Mouse (Mus musculus) embryonic facial prominence, embryonic 14.5 days (tissue): ENCODE data around the gene Cyp4x1. TPM values are rescaled to one million over a fixed set of nuclear protein-coding genes. Genes with fewer than 3 reads are reported as not detected.

Experiments
- ATAC-seq: fragments of 200-750 bp; cut with Nextera tagmentation; 2 replicates; pipeline ENCODE4 v1.8.0; 2017; ENCODE audit warnings: low read depth, moderate number of reproducible peaks, moderate TSS enrichment
- DNase-seq: peaks from one replicate; pipeline ENCODE4 v3.0.0-alpha.2; 2015; ENCODE audit warnings: low spot score
- H3K27ac ChIP-seq: fragments of 300-500 bp; sonication (generic); replicated peaks from 2 replicates; pipeline ENCODE4 v1.5.1; 2014; ENCODE audit warnings: low read depth, mild to moderate bottlenecking, low read length, moderate library complexity
- H3K27me3 ChIP-seq: fragments of 300-500 bp; sonication (generic); replicated peaks from 2 replicates; pipeline ENCODE4 v1.6.1; 2014; ENCODE audit warnings: low read length; ENCODE audit not compliant: control insufficient read depth, insufficient read depth
- H3K36me3 ChIP-seq: fragments of 300-500 bp; sonication (generic); 2 replicates; pipeline ENCODE4 v1.6.1; 2014; ENCODE audit warnings: low read length, mixed read lengths; ENCODE audit not compliant: control insufficient read depth, insufficient read depth
- H3K4me1 ChIP-seq: fragments of 300-500 bp; sonication (generic); 2 replicates; pipeline ENCODE4 v1.6.1; 2014; ENCODE audit warnings: antibody characterized with exemption, low read length; ENCODE audit not compliant: control insufficient read depth, insufficient read depth
- H3K4me2 ChIP-seq: fragments of 300-500 bp; sonication (generic); 2 replicates; pipeline ENCODE4 v1.6.1; 2014; ENCODE audit warnings: low read depth, mild to moderate bottlenecking, low read length, moderate library complexity, mixed read lengths
- H3K4me3 ChIP-seq: fragments of 300-500 bp; sonication (generic); 2 replicates; pipeline ENCODE4 v1.5.1; 2014; ENCODE audit warnings: low read depth, mild to moderate bottlenecking, low read length
- H3K9ac ChIP-seq: fragments of 300-500 bp; sonication (generic); 2 replicates; pipeline ENCODE4 v1.6.1; 2014; ENCODE audit warnings: low read depth, mild to moderate bottlenecking, low read length, moderate library complexity, mixed read lengths
- H3K9me3 ChIP-seq: fragments of 300-500 bp; sonication (generic); 2 replicates; pipeline ENCODE4 v1.6.1; 2016; ENCODE audit warnings: low read length; ENCODE audit not compliant: control insufficient read depth
- WGBS: fragments of 180-500 bp; shearing (Covaris S2); extraction: QIAGEN DNeasy Blood & Tissue Kit; methylation state at CpG from one replicate; pipeline ENCODE4 v1.1.7; 2014; 5-methylcytosine and 5-hydroxymethylcytosine counted together
- polyA plus RNA-seq: library from polyadenylated mRNA; unstranded; fragments of >200 nt; fragmentation: Nextera tagmentation; extraction: Ambion mirVana; gene quantifications from 2 replicates; pipeline ENCODE4 v1.2.1, GENCODE M21; 2014

The Cyp4x1 gene
- polyA plus RNA-seq, 1 experiment from 2014 or later, result 0.84 TPM

GRCm38 (mm10) chr4:115063518-115064239 lies 70.4 kb downstream of the Cyp4x1 start:
- Histone ChIP-seq H3K9ac (peak overlapping the region; percentile 51), H3K9me3 (no peaks in the 10 kb centered on the region), H3K27ac (no peak overlapping the region), H3K4me3 (peak overlapping the region; percentile 51), H3K4me2 (peak overlapping the region; percentile 96), H3K4me1 (peaks cover 8% of the 10 kb centered on the region; the same call in 1 of the 2 replicates), H3K27me3 (peaks cover 85% of the 10 kb centered on the region), H3K36me3 (no peaks in the 10 kb centered on the region)
- WGBS, result 1% methylated on average over 27 of the region's 31 CpGs
- DNase-seq, result no peak
- no peak; the same call in 1 of the 2 replicates for ATAC-seq

DNA sequence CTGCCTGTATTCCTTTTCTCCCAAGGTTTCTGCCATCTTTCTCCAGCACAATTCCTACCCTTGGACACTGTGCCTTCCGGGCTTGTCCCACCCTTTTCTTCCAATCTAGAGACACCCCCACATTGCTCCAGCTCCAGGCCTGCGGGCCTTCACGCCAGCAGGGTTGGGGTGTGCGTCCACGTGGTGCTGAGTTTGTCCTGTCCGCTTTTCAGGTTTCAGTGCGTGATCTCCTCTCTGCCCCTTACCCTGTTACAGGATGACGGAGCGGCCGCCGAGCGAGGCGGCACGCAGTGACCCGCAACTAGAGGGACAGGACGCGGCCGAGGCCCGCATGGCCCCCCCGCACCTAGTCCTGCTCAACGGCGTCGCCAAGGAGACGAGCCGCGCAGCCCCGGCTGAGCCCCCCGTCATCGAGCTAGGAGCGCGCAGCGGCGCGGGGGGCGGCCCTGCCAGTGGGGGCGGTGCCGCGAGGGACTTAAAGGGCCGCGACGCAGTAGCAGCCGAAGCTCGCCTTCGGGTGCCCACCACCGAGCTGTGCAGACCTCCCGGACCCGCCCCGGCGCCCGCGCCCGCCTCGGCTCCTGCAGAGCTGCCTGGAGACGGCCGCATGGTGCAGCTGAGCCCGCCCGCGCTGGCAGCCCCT lies 71.1 kb downstream of the Cyp4x1 start:
- Histone ChIP-seq H3K9ac (peak overlapping the region; percentile 51), H3K4me2 (peak overlapping the region; percentile 96), H3K4me1 (peaks cover 8% of the 10 kb centered on the region; the same call in 1 of the 2 replicates), H3K27ac (no peak overlapping the region), H3K27me3 (peaks cover 92% of the 10 kb centered on the region), H3K4me3 (peak overlapping the region; percentile 51), H3K36me3 (no peaks in the 10 kb centered on the region), H3K9me3 (no peaks in the 10 kb centered on the region)
- under 1% methylated on average over 27 of the region's 58 CpGs for WGBS
- ATAC-seq, result peak; percentile 86
- DNase-seq, result peak; percentile 69

DNA sequence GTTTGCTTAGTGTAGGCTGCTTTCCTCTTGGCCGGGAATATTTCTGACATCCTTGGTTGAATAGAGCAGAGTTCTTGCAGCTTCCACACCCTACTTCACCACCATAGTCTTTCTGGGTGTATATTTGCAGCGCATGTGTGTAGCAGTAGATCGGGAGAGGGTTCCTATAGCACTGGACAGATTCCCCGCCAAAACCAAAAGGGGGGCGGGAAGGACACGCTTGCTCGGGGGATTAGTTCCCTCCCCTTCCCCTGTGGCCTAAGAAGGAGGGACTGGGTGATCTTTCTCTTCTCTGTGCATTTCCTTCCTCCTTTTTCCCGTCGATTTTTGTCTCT lies 71.6 kb downstream of the Cyp4x1 start:
- H3K9me3 ChIP-seq, result no peaks in the 10 kb centered on the region

DNA sequence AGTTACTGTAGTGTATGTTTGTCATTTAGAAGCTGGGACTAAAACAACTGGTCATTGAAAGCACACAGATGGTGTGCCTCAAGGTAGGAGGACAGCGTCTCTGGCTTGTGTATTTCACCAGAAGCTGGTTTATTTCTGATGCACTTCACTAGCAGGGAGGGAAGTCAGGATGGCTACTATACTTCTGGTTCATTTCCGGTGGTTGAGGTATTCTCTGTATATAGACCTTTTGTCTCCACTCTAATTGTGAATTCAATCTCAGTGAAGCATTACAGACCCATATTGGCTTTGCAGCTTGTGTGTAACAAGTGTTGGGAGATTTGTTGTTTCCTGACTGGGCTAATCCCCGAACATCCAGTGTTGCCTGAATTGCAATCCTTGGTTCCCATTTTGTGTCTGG lies 73.3 kb downstream of the Cyp4x1 start:
- Histone ChIP-seq H3K4me3 (no peak overlapping the region), H3K9ac (no peak overlapping the region), H3K27me3 (peaks cover 98% of the 10 kb centered on the region), H3K27ac (no peak overlapping the region), H3K4me2 (no peak overlapping the region), H3K9me3 (no peaks in the 10 kb centered on the region), H3K36me3 (no peaks in the 10 kb centered on the region), H3K4me1 (peaks cover 12% of the 10 kb centered on the region)
- DNase-seq, result no peak
- no peak for ATAC-seq
- 16% methylated on average over 3 of the region's 3 CpGs for WGBS

More for the DNA sequence above, 71.6 kb downstream of the Cyp4x1 start:
- peak overlapping the region; percentile 51; the same call in 1 of the 2 replicates for H3K9ac ChIP-seq
- ATAC-seq (no peak), DNase-seq (no peak)
- H3K4me2 ChIP-seq, result peak overlapping the region; percentile 96
- WGBS, result 1% methylated on average over 9 of the region's 9 CpGs
- peaks cover 8% of the 10 kb centered on the region; the same call in 1 of the 2 replicates for H3K4me1 ChIP-seq
- no peaks in the 10 kb centered on the region for H3K36me3 ChIP-seq
- peaks cover 96% of the 10 kb centered on the region for H3K27me3 ChIP-seq
- H3K4me3 ChIP-seq, result peak overlapping the region; percentile 51
- no peak overlapping the region for H3K27ac ChIP-seq

DNA sequence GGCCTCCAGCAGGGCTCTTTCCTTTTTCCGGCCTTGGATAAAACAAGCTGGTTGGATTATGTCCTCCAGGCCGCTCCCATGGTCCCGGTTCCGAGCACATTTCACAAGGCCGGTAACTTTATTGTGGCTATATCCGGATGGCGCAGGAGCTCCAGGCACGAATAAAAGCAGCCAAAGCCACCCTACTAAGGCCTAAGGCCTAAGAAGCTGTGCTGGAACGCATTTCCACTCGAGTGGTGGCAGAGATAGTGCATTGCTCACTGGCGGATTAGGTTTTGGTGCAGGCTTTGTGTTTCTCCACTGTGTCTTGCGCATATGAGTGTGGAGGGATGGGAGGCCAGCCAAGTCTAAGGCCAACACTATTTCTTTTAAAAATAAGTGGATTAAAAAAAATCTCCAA lies 74.2 kb downstream of the Cyp4x1 start:
- H3K27me3 ChIP-seq, result peaks cover 98% of the 10 kb centered on the region
- H3K4me2 ChIP-seq, result peak overlapping the region; percentile 8
- H3K9ac ChIP-seq, result no peak overlapping the region
- peaks cover 12% of the 10 kb centered on the region for H3K4me1 ChIP-seq
- no peaks in the 10 kb centered on the region for H3K9me3 ChIP-seq
- WGBS, result 10% methylated on average over 12 of the region's 12 CpGs
- ATAC-seq (no peak), DNase-seq (no peak)
- no peak overlapping the region for H3K27ac ChIP-seq
- 0 out of 2 replicates have a peak overlapping the region, but pooled peaks have one; percentile 12 for H3K4me3 ChIP-seq
- H3K36me3 ChIP-seq, result no peaks in the 10 kb centered on the region

DNA sequence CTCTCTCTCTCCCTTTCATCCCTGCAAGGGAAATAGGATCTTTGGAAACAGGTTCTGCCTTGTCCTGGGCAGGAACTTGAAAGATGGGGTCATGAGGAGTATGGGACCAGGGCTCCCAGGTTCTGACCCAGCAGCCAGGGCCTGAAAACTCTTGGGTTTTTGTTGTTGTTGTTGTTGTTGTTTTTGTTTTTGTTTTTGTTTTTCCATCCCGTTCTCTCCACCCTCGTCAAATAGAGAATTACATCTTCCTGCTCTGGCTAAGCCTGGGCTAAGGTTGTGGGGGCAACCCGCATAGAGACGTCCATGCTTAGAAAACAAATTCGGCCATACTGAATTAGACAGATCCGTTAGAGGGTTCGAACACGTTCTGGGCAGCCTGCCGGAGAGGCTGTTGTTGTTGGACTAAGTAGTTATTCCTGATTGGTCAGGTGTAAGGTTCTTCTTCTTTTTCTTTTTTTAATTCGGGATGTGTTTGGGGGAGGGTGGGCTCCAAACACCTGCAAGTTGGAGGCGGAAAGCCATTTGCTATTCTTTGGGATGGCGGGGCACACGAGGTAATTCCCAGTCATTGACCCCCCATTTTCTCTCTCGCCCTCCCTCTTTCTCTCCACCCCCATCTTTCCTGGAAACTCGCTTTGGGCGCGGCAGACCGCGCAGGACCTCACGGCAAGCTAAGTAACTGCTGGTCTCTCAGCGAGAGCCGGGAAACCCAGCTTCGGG lies 75.0 kb downstream of the Cyp4x1 start:
- Histone ChIP-seq H3K4me2 (peak overlapping the region; percentile 20; the same call in 1 of the 2 replicates), H3K36me3 (no peaks in the 10 kb centered on the region), H3K9me3 (no peaks in the 10 kb centered on the region), H3K27me3 (peaks cover 98% of the 10 kb centered on the region), H3K27ac (no peak overlapping the region; the same call in 1 of the 2 replicates), H3K4me3 (peak overlapping the region; percentile 41), H3K4me1 (peaks cover 12% of the 10 kb centered on the region), H3K9ac (no peak overlapping the region)
- DNase-seq (no peak), ATAC-seq (no peak)
- WGBS, result 2% methylated on average over 23 of the region's 23 CpGs

GRCm38 (mm10) chr4:115058317-115058761 lies 75.7 kb downstream of the Cyp4x1 start:
- no peak overlapping the region for H3K27ac ChIP-seq
- ATAC-seq (no peak), DNase-seq (no peak)

DNA sequence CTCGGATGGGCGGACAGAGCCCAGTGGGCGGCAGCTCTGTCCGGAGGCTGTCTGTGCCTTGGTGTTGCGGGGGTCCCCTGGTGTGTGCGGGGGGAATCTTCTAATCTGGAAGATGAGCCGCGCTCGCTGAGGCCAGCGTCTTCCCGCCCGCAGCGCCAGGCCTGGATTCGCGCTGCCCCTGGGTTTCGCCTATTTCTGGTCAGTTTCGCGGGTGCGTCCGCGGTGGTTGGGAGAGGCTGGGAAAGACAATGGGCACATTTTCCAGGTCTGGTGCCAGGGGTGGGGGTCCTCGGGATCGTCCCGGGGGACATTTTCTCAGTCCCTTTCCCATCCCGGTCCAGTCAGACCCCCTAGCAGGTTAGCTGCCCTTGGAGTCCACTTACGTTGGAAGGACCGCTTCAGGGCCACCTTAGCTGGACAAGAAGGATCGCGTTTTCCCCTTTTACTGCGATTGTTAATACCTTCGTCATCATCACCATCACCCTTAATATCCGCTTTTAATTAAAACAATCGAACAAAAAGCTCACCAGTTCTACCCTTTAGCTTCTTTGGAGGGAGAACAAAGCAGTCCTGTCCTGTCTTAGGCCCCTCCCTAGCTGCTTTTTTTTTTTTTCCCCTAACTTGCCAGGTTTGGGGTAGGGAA lies 76.3 kb downstream of the Cyp4x1 start:
- Histone ChIP-seq H3K36me3 (no peaks in the 10 kb centered on the region), H3K27me3 (peaks cover 97% of the 10 kb centered on the region), H3K9me3 (no peaks in the 10 kb centered on the region), H3K4me2 (peak overlapping the region; percentile 62), H3K27ac (peak overlapping the region; percentile 39), H3K9ac (peak overlapping the region; percentile 42), H3K4me3 (peak overlapping the region; percentile 41), H3K4me1 (peaks cover 9% of the 10 kb centered on the region)
- ATAC-seq, result no peak
- DNase-seq, result no peak
- 1% methylated on average over 31 of the region's 33 CpGs for WGBS

More at GRCm38 (mm10) chr4:115058317-115058761, 75.7 kb downstream of the Cyp4x1 start:
- H3K36me3 ChIP-seq, result no peaks in the 10 kb centered on the region
- no peak overlapping the region for H3K9ac ChIP-seq
- peak overlapping the region; percentile 13; the same call in 1 of the 2 replicates for H3K4me2 ChIP-seq
- 1% methylated on average over 20 of the region's 20 CpGs for WGBS
- peaks cover 12% of the 10 kb centered on the region for H3K4me1 ChIP-seq
- H3K9me3 ChIP-seq, result no peaks in the 10 kb centered on the region
- H3K4me3 ChIP-seq, result peak overlapping the region; percentile 41
- H3K27me3 ChIP-seq, result peaks cover 98% of the 10 kb centered on the region
